Mouse (Mus musculus): ENCODE measurements around the gene Spic.

Spic gene

DNA sequence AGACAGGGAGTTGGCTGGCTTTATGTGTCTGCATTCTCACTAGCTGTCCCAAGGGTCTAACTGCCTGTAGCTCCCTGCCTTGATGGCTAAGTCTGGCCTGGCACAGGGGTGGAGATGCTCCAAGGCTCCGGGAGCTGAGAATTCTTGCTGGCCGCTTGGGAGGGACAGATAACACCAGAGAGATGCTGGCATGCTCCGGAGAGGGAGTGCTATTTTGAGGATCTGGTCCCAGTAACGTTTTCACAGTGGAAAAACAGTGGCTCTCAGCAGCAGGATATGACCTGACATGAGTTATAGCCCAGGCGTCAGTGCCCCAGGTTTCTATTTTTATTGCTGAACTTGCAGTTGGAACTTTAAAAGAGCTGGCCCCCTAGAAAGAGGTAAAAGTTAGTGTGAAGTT, 39.4 kb downstream of the Spic start:
- no peak for DNase-seq (ENCODE audit: low read depth, low spot score)

DNA sequence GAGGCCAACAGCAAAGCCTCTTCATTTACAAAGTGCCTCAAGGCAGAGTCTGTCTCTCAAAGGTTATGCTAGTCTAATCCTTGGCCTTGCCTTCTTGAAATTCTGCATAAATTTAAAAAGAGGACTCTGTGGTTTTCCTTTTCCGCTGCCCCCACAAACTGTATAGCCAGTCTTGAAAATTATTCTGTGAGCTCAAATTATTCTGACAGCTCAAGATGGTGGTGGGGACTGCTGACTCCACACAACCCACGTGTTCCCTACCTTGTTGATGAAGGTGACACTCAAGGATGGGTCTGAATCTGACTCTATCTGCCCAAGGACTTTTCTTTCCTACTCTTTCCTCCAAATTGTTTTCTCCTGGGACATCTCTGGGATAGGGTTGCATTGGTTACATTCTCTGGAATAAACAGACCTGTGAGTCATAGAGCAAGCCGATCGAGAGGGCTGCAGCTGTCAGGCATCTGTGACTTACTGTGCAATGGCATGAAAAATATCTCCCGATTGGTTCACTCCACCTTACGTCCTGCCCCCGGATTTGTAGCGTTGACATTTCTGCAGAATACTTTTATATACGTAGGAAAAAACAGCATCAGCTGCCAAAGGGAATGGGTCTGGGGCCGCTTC, 53.4 kb downstream of the Spic start:
- no peak for DNase-seq (ENCODE audit: low read depth, low spot score)

DNA sequence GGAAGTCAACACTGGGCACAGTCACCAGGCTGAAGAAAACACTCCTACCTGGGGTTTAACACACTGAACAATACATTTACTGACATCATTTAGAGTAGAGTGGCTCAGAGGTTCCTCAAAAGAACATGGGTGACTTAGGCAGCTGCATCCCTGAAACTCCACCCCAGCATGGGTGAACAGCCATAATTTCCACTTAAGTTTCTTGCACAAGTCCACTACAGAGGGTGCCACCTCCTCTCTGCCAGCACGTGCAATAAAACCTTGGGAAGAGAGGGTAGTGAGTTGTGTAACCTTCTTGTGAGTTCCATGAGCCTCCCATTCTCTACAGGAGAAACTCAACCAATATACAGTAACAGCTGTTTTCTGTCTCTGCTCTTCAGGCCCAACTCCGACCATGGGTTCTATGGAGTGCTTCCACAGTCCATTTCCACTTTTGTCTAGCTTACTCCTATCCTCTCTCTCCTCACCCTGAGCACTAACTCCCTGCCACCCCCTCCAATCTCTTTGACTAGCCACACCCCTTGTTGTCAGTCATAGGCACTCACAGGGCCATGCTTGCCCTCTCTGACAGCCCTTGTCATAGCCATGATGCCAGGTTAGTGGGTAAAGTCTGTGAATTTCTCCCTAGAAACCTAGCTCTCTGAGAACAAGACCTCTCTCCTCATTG, 54.0 kb downstream of the Spic start:
- no peak for DNase-seq (ENCODE audit: low read depth, low spot score)

DNA sequence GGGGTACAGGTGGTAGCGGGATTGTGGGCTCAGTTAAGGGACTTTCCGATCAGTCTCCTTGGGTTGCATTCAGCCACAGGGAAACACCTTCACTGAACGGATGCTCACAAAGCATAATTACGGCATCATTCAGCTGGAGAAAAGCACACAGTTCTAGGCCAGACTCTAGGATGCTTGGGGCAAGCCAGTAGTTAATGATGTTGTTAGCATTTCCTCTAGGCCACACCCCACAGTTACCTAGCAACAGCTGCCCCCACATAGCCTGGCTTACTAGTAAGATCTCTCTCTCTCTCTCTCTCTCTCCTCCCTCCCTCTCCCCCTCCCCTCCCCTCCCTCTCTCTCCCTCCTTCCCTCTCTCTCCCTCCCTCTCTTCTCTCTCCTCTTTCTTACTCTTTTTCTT, 57.8 kb downstream of the Spic start:
- no peak for DNase-seq (ENCODE audit: low read depth, low spot score)

DNA sequence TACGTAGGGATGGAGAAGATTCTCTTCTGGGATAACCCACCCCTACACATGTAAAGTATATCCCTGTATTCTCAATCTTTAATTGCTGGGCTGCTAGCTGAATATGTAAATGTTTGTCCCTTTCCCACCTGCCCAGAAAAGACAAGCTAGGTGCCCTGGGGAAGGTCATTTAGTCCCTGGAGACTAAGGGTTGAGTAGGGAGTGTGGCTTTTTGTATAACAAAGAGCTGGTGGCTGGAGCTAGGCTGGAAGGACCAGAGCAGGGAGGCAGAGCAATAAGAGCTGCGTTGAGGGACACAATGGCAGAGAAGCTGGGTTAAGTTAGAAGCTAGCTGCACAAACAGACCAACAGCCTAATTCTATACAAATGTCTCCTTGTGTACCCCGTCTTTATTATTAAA, 58.6 kb downstream of the Spic start:
- no peak for DNase-seq (ENCODE audit: low read depth, low spot score)

Data from mesoderm, embryonic 11.5 days (tissue).